In the genomic region with DNA sequence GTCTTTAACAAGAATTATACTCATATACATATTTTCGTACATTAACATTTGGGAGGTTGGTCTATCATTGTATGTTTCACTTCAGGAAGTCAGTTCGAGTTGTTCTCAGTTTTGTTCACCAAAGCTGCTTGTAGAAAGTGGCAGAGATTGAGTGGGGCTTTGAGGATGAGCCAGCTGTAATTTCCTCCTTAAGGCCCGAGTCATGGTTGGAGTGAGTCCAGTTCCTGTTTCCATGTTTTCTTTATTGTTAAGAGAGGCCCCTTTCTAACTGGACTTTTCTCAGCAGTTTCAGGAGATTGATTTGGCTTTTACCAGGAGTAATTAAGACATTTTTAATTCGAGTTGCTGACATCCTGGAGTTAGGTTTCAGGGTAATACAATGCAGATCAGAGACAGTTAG, we compare ENCODE assay signal across 16 mouse cellular contexts.
DNase-seq lines count a peak whose midpoint lies in the region; ATAC-seq and TF ChIP-seq lines count a peak whose summit lies in the region.
"Had no signal": no experiment of that assay in that cellular context is flagged by ENCODE, and none has a peak within 500 bp of the region (broad histone marks: within the 10 kb centered on the region; RNA-seq: fewer than 3 reads in every experiment).

No protein-coding gene starts in this region.

- peak; percentile 73 for DNase-seq in kidney, postnatal 0 days (ENCODE audit: low spot score)
- no peak for DNase-seq in kidney, adult 9 months
- DNase-seq in 416B (ENCODE audit: low read depth) (peak; percentile 36), MEL (ENCODE audit: low read depth, low spot score) (peak; percentile 13)
- peak; percentile 14 to 36 for DNase-seq in heart, postnatal 10 days
- DNase-seq in stomach, postnatal 0 days (ENCODE audit: low spot score): no peak
- no peak for DNase-seq in frontal cortex, postnatal 36 days (ENCODE audit: low spot score in 2 of 2)
- DNase-seq: adrenal gland, adult 8-10 months; cerebellum, postnatal 14 days; midbrain, embryonic 14.5 days had no signal

- H3K27ac ChIP-seq in kidney, postnatal 0 days: no peak overlapping the region
- no peak overlapping the region for H3K27ac ChIP-seq in MEL (ENCODE audit: control insufficient read depth, low read depth, low read length)
- H3K27ac ChIP-seq in stomach, postnatal 0 days (replicated peaks): no peak overlapping the region
- H3K27ac ChIP-seq: embryonic facial prominence, embryonic 12.5 days; forebrain, embryonic 10.5 days; hindbrain, postnatal 0 days; limb, embryonic 12.5 days; lung, embryonic 15.5 days; neural tube, embryonic 13.5 days had no signal

- TF ChIP-seq CTCF in kidney, postnatal 0 days (IDR thresholded peaks at IDR 0.05; ENCODE audit: low read depth): no peak
- no peak for TF ChIP-seq CTCF in MEL (IDR thresholded peaks at IDR 0.05 in 2 of 3, conservative IDR thresholded peaks at IDR 0.05 in 1 of 3; ENCODE audit: control insufficient read depth in 1 of 3, insufficient read depth in 1 of 3, low read depth in 2 of 3, low read length in 3 of 3, poor library complexity in 1 of 3, severe bottlenecking in 1 of 3)
- TF ChIP-seq CTCF in stomach, postnatal 0 days (IDR thresholded peaks at IDR 0.05; ENCODE audit: low read depth): no peak

- TF ChIP-seq POLR2A in MEL (IDR thresholded peaks at IDR 0.05; ENCODE audit: control insufficient read depth in 1 of 2, insufficient read depth in 1 of 2, low read depth in 1 of 2, low read length in 2 of 2, poor library complexity in 1 of 2): no peak

- intact Hi-C loops in heart, postnatal 10 days (cut with DNase I): no loop called here

- TF ChIP-seq EP300 in MEL (IDR thresholded peaks at IDR 0.05; ENCODE audit: low read depth in 1 of 2, low read length in 2 of 2): no peak
- no peak for TF ChIP-seq EP300 in stomach, postnatal 0 days (optimal IDR thresholded peaks at IDR 0.05)

- no peak for ATAC-seq in kidney, postnatal 0 days (replicated peaks; ENCODE audit: low FRiP score, low read depth)
- ATAC-seq in stomach, postnatal 0 days (ENCODE audit: low FRiP score, low TSS enrichment): no peak
- ATAC-seq: hindbrain, postnatal 0 days had no signal

- TF ChIP-seq RAD21 in MEL (IDR thresholded peaks at IDR 0.05; ENCODE audit: low read depth, low read length): no peak

- WGBS in kidney, postnatal 0 days: 23% methylated on average over 4 of the region's 4 CpGs
- WGBS in stomach, postnatal 0 days: 46% methylated on average over 4 of the region's 4 CpGs

- no peaks in the 10 kb centered on the region for H3K9me3 ChIP-seq in kidney, postnatal 0 days (replicated peaks; ENCODE audit: low read length)
- H3K9me3 ChIP-seq in MEL (replicated peaks; ENCODE audit: insufficient read depth, low read length): no peaks in the 10 kb centered on the region
- H3K9me3 ChIP-seq in stomach, postnatal 0 days (ENCODE audit: control insufficient read depth, low read length): no peaks in the 10 kb centered on the region
- H3K9me3 ChIP-seq: embryonic facial prominence, embryonic 12.5 days; forebrain, embryonic 10.5 days; limb, embryonic 12.5 days; lung, embryonic 15.5 days; neural tube, embryonic 13.5 days had no signal

- H3K27me3 ChIP-seq in kidney, postnatal 0 days (ENCODE audit: insufficient read depth, low read length): no peaks in the 10 kb centered on the region
- H3K27me3 ChIP-seq in MEL (ENCODE audit: control insufficient read depth in 1 of 2, insufficient read depth in 2 of 2, low read length in 2 of 2): no peaks in the 10 kb centered on the region
- no peaks in the 10 kb centered on the region for H3K27me3 ChIP-seq in stomach, postnatal 0 days (ENCODE audit: control insufficient read depth, insufficient read depth, low read length)
- H3K27me3 ChIP-seq: embryonic facial prominence, embryonic 12.5 days; limb, embryonic 12.5 days; lung, embryonic 15.5 days; neural tube, embryonic 13.5 days had no signal

- no peaks in the 10 kb centered on the region for H3K79me2 ChIP-seq in MEL (ENCODE audit: control insufficient read depth, insufficient read depth, low read length, poor library complexity)

- H3K4me2 ChIP-seq in kidney, postnatal 0 days (ENCODE audit: low read length): no peak overlapping the region
- no peak overlapping the region for H3K4me2 ChIP-seq in stomach, postnatal 0 days (replicated peaks; ENCODE audit: low read depth)
- H3K4me2 ChIP-seq: embryonic facial prominence, embryonic 12.5 days; limb, embryonic 12.5 days; lung, embryonic 15.5 days; neural tube, embryonic 13.5 days had no signal

- H3K4me1 ChIP-seq in kidney, postnatal 0 days (replicated peaks; ENCODE audit: insufficient read depth, low read length): peaks cover 17% of the 10 kb centered on the region
- H3K4me1 ChIP-seq in MEL (ENCODE audit: control insufficient read depth in 1 of 2, insufficient read depth in 2 of 2, low read length in 2 of 2): 0 out of 4 replicates have a peak, but pooled peaks cover 0 to 2% of the 10 kb centered on the region in 2 experiments
- H3K4me1 ChIP-seq in stomach, postnatal 0 days (replicated peaks; ENCODE audit: control insufficient read depth, insufficient read depth): 0 out of 2 replicates have a peak, but pooled peaks cover 2% of the 10 kb centered on the region
- H3K4me1 ChIP-seq: embryonic facial prominence, embryonic 12.5 days; forebrain, embryonic 10.5 days; limb, embryonic 12.5 days; neural tube, embryonic 13.5 days had no signal

- H3K4me3 ChIP-seq in kidney, postnatal 0 days (replicated peaks; ENCODE audit: low read depth, low read length): no peak overlapping the region
- H3K4me3 ChIP-seq in MEL (ENCODE audit: control insufficient read depth in 1 of 2, insufficient read depth in 1 of 2, low read depth in 2 of 2, low read length in 2 of 2): no peak overlapping the region
- H3K4me3 ChIP-seq in stomach, postnatal 0 days (ENCODE audit: low read depth, low read length): no peak overlapping the region
- H3K4me3 ChIP-seq: embryonic facial prominence, embryonic 12.5 days; forebrain, embryonic 10.5 days; limb, embryonic 12.5 days; lung, embryonic 15.5 days; neural tube, embryonic 13.5 days had no signal

- H3K9ac ChIP-seq in kidney, postnatal 0 days (ENCODE audit: low read depth, low read length): no peak overlapping the region
- no peak overlapping the region for H3K9ac ChIP-seq in MEL (ENCODE audit: control insufficient read depth, low read depth, low read length, poor library complexity, severe bottlenecking)
- H3K9ac ChIP-seq in stomach, postnatal 0 days (ENCODE audit: low read length): no peak overlapping the region
- H3K9ac ChIP-seq: embryonic facial prominence, embryonic 12.5 days; limb, embryonic 12.5 days; lung, embryonic 15.5 days; neural tube, embryonic 13.5 days had no signal

- no peaks in the 10 kb centered on the region for H3K36me3 ChIP-seq in kidney, postnatal 0 days (ENCODE audit: insufficient read depth, low read length)
- no peaks in the 10 kb centered on the region for H3K36me3 ChIP-seq in MEL (ENCODE audit: control insufficient read depth in 1 of 2, insufficient read depth in 2 of 2, low read length in 2 of 2)
- no peaks in the 10 kb centered on the region for H3K36me3 ChIP-seq in stomach, postnatal 0 days (ENCODE audit: control insufficient read depth, insufficient read depth, low read length)
- H3K36me3 ChIP-seq: embryonic facial prominence, embryonic 12.5 days; forebrain, embryonic 10.5 days; limb, embryonic 12.5 days; lung, embryonic 15.5 days; neural tube, embryonic 13.5 days had no signal

TF ChIP-seq in MEL, 35 proteins besides CTCF, POLR2A, EP300 and RAD21:
- TF ChIP-seq MXI1 (IDR thresholded peaks at IDR 0.05; ENCODE audit: low read depth, low read length) (no peak), CHD2 (IDR thresholded peaks at IDR 0.05; ENCODE audit: low read length) (no peak), TCF12 (IDR thresholded peaks at IDR 0.05; ENCODE audit: low read depth, low read length) (no peak), NRF1 (IDR thresholded peaks at IDR 0.05; ENCODE audit: insufficient read depth, low read depth, low read length, poor library complexity, severe bottlenecking) (no peak), ZC3H11A (IDR thresholded peaks at IDR 0.05; ENCODE audit: low read depth, low read length) (no peak), ZNF384 (IDR thresholded peaks at IDR 0.05; ENCODE audit: low read depth, low read length) (no peak), MAX (IDR thresholded peaks at IDR 0.05; ENCODE audit: low read length) (no peak), MYB (IDR thresholded peaks at IDR 0.05; ENCODE audit: low read depth, low read length) (no peak), JUND (IDR thresholded peaks at IDR 0.05; ENCODE audit: low read depth, low read length) (no peak), NELFE (IDR thresholded peaks at IDR 0.05; ENCODE audit: low read depth, low read length) (no peak), ETS1 (IDR thresholded peaks at IDR 0.05; ENCODE audit: low read depth, low read length) (no peak), RCOR1 (IDR thresholded peaks at IDR 0.05; ENCODE audit: low read depth, low read length) (no peak), ELF1 (IDR thresholded peaks at IDR 0.05; ENCODE audit: low read depth, low read length) (no peak), USF1 (IDR thresholded peaks at IDR 0.05; ENCODE audit: low read depth, low read length) (no peak)

Comparison
In these comparisons a context has a peak if more than half of its experiments do, and no peak if none do; other contexts are left out.
1. DNase-seq: peak in kidney, postnatal 0 days (single experiment), 416B (single experiment), MEL (single experiment) and heart, postnatal 10 days (2 of 2); none in kidney, adult 9 months (single experiment), stomach, postnatal 0 days (single experiment) and frontal cortex, postnatal 36 days (0 of 2).